Mouse (Mus musculus): ENCODE measurements around the gene Itgb8. TPM values are rescaled to one million over a fixed set of nuclear protein-coding genes. Genes with fewer than 3 reads are reported as not detected.

Gene Itgb8
- polyA plus RNA-seq, 1 experiment: 0.59 TPM

GRCm38 (mm10) chr12:119169828-119170539 lies 68.6 kb downstream of the Itgb8 start:
- no peak overlapping the region for H3K4me3 ChIP-seq (ENCODE audit: insufficient read depth, poor library complexity, severe bottlenecking)
- TF ChIP-seq MYOD1 (IDR thresholded peaks at IDR 0.05; ENCODE audit: control insufficient read depth, insufficient read length, low read depth) (no peak), CEBPB (IDR thresholded peaks at IDR 0.05; ENCODE audit: low read depth) (no peak), MYOG (IDR thresholded peaks at IDR 0.05; ENCODE audit: control insufficient read depth, extremely low read depth, insufficient read length) (no peak), USF1 (IDR thresholded peaks at IDR 0.05; ENCODE audit: low read depth) (no peak), MAX (IDR thresholded peaks at IDR 0.05) (no peak), FOSL1 (IDR thresholded peaks at IDR 0.05; ENCODE audit: insufficient read depth, low read length, poor library complexity, severe bottlenecking) (no peak), CTCF (IDR thresholded peaks at IDR 0.05; ENCODE audit: control insufficient read depth, insufficient read depth, insufficient read length) (no peak)
- no peaks in the 10 kb centered on the region for H3K27me3 ChIP-seq (ENCODE audit: control insufficient read depth, insufficient read depth, insufficient read length)
- H3K79me2 ChIP-seq (ENCODE audit: control insufficient read depth, insufficient read depth): no peaks in the 10 kb centered on the region
- H3ac ChIP-seq (ENCODE audit: control insufficient read depth, insufficient read length, low read depth): no peak overlapping the region
- no peaks in the 10 kb centered on the region for H3K36me3 ChIP-seq (ENCODE audit: control insufficient read depth, insufficient read depth)
- H3K79me3 ChIP-seq (ENCODE audit: low read depth): no peaks in the 10 kb centered on the region

- H3K4me3 ChIP-seq (ENCODE audit: insufficient read depth, poor library complexity, severe bottlenecking): no peak overlapping the region
- TF ChIP-seq CEBPB (IDR thresholded peaks at IDR 0.05; ENCODE audit: low read depth): no peak
- no peak for TF ChIP-seq MYOD1 (IDR thresholded peaks at IDR 0.05; ENCODE audit: control insufficient read depth, insufficient read length, low read depth)
- no peak for TF ChIP-seq FOSL1 (IDR thresholded peaks at IDR 0.05; ENCODE audit: insufficient read depth, low read length, poor library complexity, severe bottlenecking)
- TF ChIP-seq MYOG (IDR thresholded peaks at IDR 0.05; ENCODE audit: control insufficient read depth, extremely low read depth, insufficient read length): no peak
- no peak for TF ChIP-seq CTCF (IDR thresholded peaks at IDR 0.05; ENCODE audit: control insufficient read depth, insufficient read depth, insufficient read length)
- no peak for TF ChIP-seq USF1 (IDR thresholded peaks at IDR 0.05; ENCODE audit: low read depth)
- TF ChIP-seq MAX (IDR thresholded peaks at IDR 0.05): no peak
- H3ac ChIP-seq (ENCODE audit: control insufficient read depth, insufficient read length, low read depth): no peak overlapping the region
- no peaks in the 10 kb centered on the region for H3K79me3 ChIP-seq (ENCODE audit: low read depth)
- no peaks in the 10 kb centered on the region for H3K27me3 ChIP-seq (ENCODE audit: control insufficient read depth, insufficient read depth, insufficient read length)
- no peaks in the 10 kb centered on the region for H3K36me3 ChIP-seq (ENCODE audit: control insufficient read depth, insufficient read depth)
- H3K79me2 ChIP-seq (ENCODE audit: control insufficient read depth, insufficient read depth): no peaks in the 10 kb centered on the region
Observed at GRCm38 (mm10) chr12:119169143-119169542, 69.5 kb downstream of the Itgb8 start.

- Histone ChIP-seq H3K36me3 (ENCODE audit: control insufficient read depth, insufficient read depth) (no peaks in the 10 kb centered on the region), H3K79me3 (ENCODE audit: low read depth) (no peaks in the 10 kb centered on the region), H3K79me2 (ENCODE audit: control insufficient read depth, insufficient read depth) (no peaks in the 10 kb centered on the region), H3K27me3 (ENCODE audit: control insufficient read depth, insufficient read depth, insufficient read length) (no peaks in the 10 kb centered on the region), H3ac (ENCODE audit: control insufficient read depth, insufficient read length, low read depth) (no peak overlapping the region), H3K4me3 (ENCODE audit: insufficient read depth, poor library complexity, severe bottlenecking) (no peak overlapping the region)
- no peak for TF ChIP-seq USF1 (IDR thresholded peaks at IDR 0.05; ENCODE audit: low read depth)
- TF ChIP-seq MYOD1 (IDR thresholded peaks at IDR 0.05; ENCODE audit: control insufficient read depth, insufficient read length, low read depth): no peak
- TF ChIP-seq CEBPB (IDR thresholded peaks at IDR 0.05; ENCODE audit: low read depth): no peak
- TF ChIP-seq MAX (IDR thresholded peaks at IDR 0.05): no peak
- TF ChIP-seq FOSL1 (IDR thresholded peaks at IDR 0.05; ENCODE audit: insufficient read depth, low read length, poor library complexity, severe bottlenecking): no peak
- TF ChIP-seq MYOG (IDR thresholded peaks at IDR 0.05; ENCODE audit: control insufficient read depth, extremely low read depth, insufficient read length): no peak
- no peak for TF ChIP-seq CTCF (IDR thresholded peaks at IDR 0.05; ENCODE audit: control insufficient read depth, insufficient read depth, insufficient read length)
Observed at GRCm38 (mm10) chr12:119165115-119165514, 73.5 kb downstream of the Itgb8 start.

- H3K27me3 ChIP-seq (ENCODE audit: control insufficient read depth, insufficient read depth, insufficient read length): no peaks in the 10 kb centered on the region
- no peaks in the 10 kb centered on the region for H3K36me3 ChIP-seq (ENCODE audit: control insufficient read depth, insufficient read depth)
- no peak overlapping the region for H3ac ChIP-seq (ENCODE audit: control insufficient read depth, insufficient read length, low read depth)
- TF ChIP-seq MYOD1 (IDR thresholded peaks at IDR 0.05; ENCODE audit: control insufficient read depth, insufficient read length, low read depth) (no peak), FOSL1 (IDR thresholded peaks at IDR 0.05; ENCODE audit: insufficient read depth, low read length, poor library complexity, severe bottlenecking) (no peak), MYOG (IDR thresholded peaks at IDR 0.05; ENCODE audit: control insufficient read depth, extremely low read depth, insufficient read length) (no peak), CTCF (IDR thresholded peaks at IDR 0.05; ENCODE audit: control insufficient read depth, insufficient read depth, insufficient read length) (no peak), CEBPB (IDR thresholded peaks at IDR 0.05; ENCODE audit: low read depth) (no peak), MAX (IDR thresholded peaks at IDR 0.05) (no peak), USF1 (IDR thresholded peaks at IDR 0.05; ENCODE audit: low read depth) (no peak)
- no peaks in the 10 kb centered on the region for H3K79me3 ChIP-seq (ENCODE audit: low read depth)
- no peaks in the 10 kb centered on the region for H3K79me2 ChIP-seq (ENCODE audit: control insufficient read depth, insufficient read depth)
- H3K4me3 ChIP-seq (ENCODE audit: insufficient read depth, poor library complexity, severe bottlenecking): no peak overlapping the region
Observed at GRCm38 (mm10) chr12:119164672-119165071, 73.9 kb downstream of the Itgb8 start.

- TF ChIP-seq MYOG (IDR thresholded peaks at IDR 0.05; ENCODE audit: control insufficient read depth, extremely low read depth, insufficient read length) (no peak), MYOD1 (IDR thresholded peaks at IDR 0.05; ENCODE audit: control insufficient read depth, insufficient read length, low read depth) (no peak), CTCF (IDR thresholded peaks at IDR 0.05; ENCODE audit: control insufficient read depth, insufficient read depth, insufficient read length) (no peak), FOSL1 (IDR thresholded peaks at IDR 0.05; ENCODE audit: insufficient read depth, low read length, poor library complexity, severe bottlenecking) (no peak), MAX (IDR thresholded peaks at IDR 0.05) (no peak), CEBPB (IDR thresholded peaks at IDR 0.05; ENCODE audit: low read depth) (peak; percentile 72), USF1 (IDR thresholded peaks at IDR 0.05; ENCODE audit: low read depth) (no peak)
- no peaks in the 10 kb centered on the region for H3K27me3 ChIP-seq (ENCODE audit: control insufficient read depth, insufficient read depth, insufficient read length)
- H3K4me3 ChIP-seq (ENCODE audit: insufficient read depth, poor library complexity, severe bottlenecking): no peak overlapping the region
- H3K36me3 ChIP-seq (ENCODE audit: control insufficient read depth, insufficient read depth): no peaks in the 10 kb centered on the region
- no peaks in the 10 kb centered on the region for H3K79me3 ChIP-seq (ENCODE audit: low read depth)
- no peaks in the 10 kb centered on the region for H3K79me2 ChIP-seq (ENCODE audit: control insufficient read depth, insufficient read depth)
- no peak overlapping the region for H3ac ChIP-seq (ENCODE audit: control insufficient read depth, insufficient read length, low read depth)
Observed at GRCm38 (mm10) chr12:119164176-119164575, 74.4 kb downstream of the Itgb8 start.

Measured in C2C12 (cell line).